Mouse (Mus musculus): ENCODE measurements around the gene Efhd1. TPM values are rescaled to one million over a fixed set of nuclear protein-coding genes. Genes with fewer than 3 reads are reported as not detected.

The Efhd1 gene
- 0.14 and 0.20 TPM in 2 replicates for polyA plus RNA-seq (2012)

GRCm38 (mm10) chr1:87264134-87265006 is at the start of gene Efhd1:
Efhd1 (plus strand) TSS chr1:87264363.

GRCm38 (mm10) chr1:87326742-87327163 is 62.6 kb downstream of the Efhd1 start, which contains the start of gene Gigyf2:
Gigyf2 (plus strand) TSS chr1:87326998.

Other genes starting within 250 kb of the Efhd1 start
- gene Alppl2, start 174.4 kb upstream of the Efhd1 start, polyA plus RNA-seq (2012), result not detected in 2 replicates
- not detected in 2 replicates for gene Alpi, start 162.8 kb upstream of the Efhd1 start, polyA plus RNA-seq (2012)
- gene Akp3, start 139.4 kb upstream of the Efhd1 start, polyA plus RNA-seq (2012), result not detected in 2 replicates
- gene Ecel1, start 107.8 kb upstream of the Efhd1 start, polyA plus RNA-seq (2012), result not detected in 2 replicates
- gene Prss56, start 81.0 kb upstream of the Efhd1 start, polyA plus RNA-seq (2012), result 0.07 TPM in 1 of 2 replicates, not detected in the other
- gene Chrnd, start 73.8 kb upstream of the Efhd1 start, polyA plus RNA-seq (2012), result not detected in 2 replicates
- not detected in 2 replicates for gene Chrng, start 59.7 kb upstream of the Efhd1 start, polyA plus RNA-seq (2012)
- 22.9 and 23.9 TPM in 2 replicates for gene Eif4e2, start 50.4 kb upstream of the Efhd1 start, polyA plus RNA-seq (2012)
- 11.8 and 20.6 TPM in 2 replicates for gene Gigyf2, start 62.6 kb downstream of the Efhd1 start, polyA plus RNA-seq (2012)
- not detected in 2 replicates for gene Kcnj13, start 130.4 kb downstream of the Efhd1 start, polyA plus RNA-seq (2012)
- gene Snorc, start 205.9 kb downstream of the Efhd1 start, polyA plus RNA-seq (2012), result not detected in 2 replicates
- gene Neu2, start 245.5 kb downstream of the Efhd1 start, polyA plus RNA-seq (2012), result not detected in 2 replicates

Measured in megakaryocyte-erythroid progenitor cell, adult 5 weeks (primary cell).